Mouse (Mus musculus): ENCODE results near the gene Rhbdf1. TPM values are rescaled to one million over a fixed set of nuclear protein-coding genes. Genes with fewer than 3 reads are reported as not detected.

Rhbdf1 gene
- polyA plus RNA-seq, 1 experiment from 2014 or later = 21.0 TPM

GRCm38 (mm10) chr11:32194626-32195025 is 27.5 kb downstream of the Rhbdf1 start:
- Histone ChIP-seq H3K4me1 (replicated peaks; ENCODE audit: control insufficient read depth, insufficient read depth, low read length) (no peaks in the 10 kb centered on the region), H3K27ac (ENCODE audit: low read depth, low read length) (no peak overlapping the region), H3K4me3 (ENCODE audit: low read depth, low read length) (no peak overlapping the region), H3K9me3 (ENCODE audit: control insufficient read depth, low read length) (no peaks in the 10 kb centered on the region), H3K36me3 (ENCODE audit: control insufficient read depth, insufficient read depth, low read length) (no peaks in the 10 kb centered on the region), H3K4me2 (replicated peaks; ENCODE audit: low read depth, low read length) (no peak overlapping the region), H3K27me3 (ENCODE audit: control insufficient read depth, insufficient read depth, low read length) (no peaks in the 10 kb centered on the region), H3K9ac (ENCODE audit: low read depth, low read length) (no peak overlapping the region)
- no peak for DNase-seq (ENCODE audit: low spot score)
- WGBS = 85% methylated on average over 5 of the region's 5 CpGs
- ATAC-seq (ENCODE audit: low FRiP score) = no peak

DNA sequence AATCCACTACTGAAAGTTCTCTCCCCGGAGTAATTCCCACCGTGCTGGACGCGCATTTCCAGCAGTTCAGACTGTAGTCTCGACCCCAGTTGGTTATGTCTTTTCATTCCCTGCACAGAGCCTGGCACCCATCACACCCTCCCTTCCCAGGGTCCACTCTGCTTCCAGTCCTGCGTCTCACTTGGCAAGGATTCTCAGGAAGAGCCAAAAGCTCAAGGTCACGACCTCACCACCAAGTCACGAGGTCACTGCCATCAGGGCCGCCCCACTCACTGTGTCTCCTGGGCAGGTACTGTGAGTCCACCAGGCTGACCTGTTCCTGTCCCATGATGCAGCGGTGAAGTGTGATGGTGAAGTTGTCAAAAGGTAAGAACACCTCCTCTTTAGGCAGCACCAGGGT is 28.0 kb downstream of the Rhbdf1 start:
- Histone ChIP-seq H3K27ac (ENCODE audit: low read depth, low read length) (no peak overlapping the region), H3K4me2 (replicated peaks; ENCODE audit: low read depth, low read length) (no peak overlapping the region), H3K9ac (ENCODE audit: low read depth, low read length) (no peak overlapping the region), H3K27me3 (ENCODE audit: control insufficient read depth, insufficient read depth, low read length) (no peaks in the 10 kb centered on the region), H3K9me3 (ENCODE audit: control insufficient read depth, low read length) (no peaks in the 10 kb centered on the region), H3K36me3 (ENCODE audit: control insufficient read depth, insufficient read depth, low read length) (no peaks in the 10 kb centered on the region), H3K4me3 (ENCODE audit: low read depth, low read length) (no peak overlapping the region), H3K4me1 (replicated peaks; ENCODE audit: control insufficient read depth, insufficient read depth, low read length) (no peaks in the 10 kb centered on the region)
- ATAC-seq (ENCODE audit: low FRiP score) = no peak
- no peak for DNase-seq (ENCODE audit: low spot score)
- WGBS = 81% methylated on average over 10 of the region's 10 CpGs

DNA sequence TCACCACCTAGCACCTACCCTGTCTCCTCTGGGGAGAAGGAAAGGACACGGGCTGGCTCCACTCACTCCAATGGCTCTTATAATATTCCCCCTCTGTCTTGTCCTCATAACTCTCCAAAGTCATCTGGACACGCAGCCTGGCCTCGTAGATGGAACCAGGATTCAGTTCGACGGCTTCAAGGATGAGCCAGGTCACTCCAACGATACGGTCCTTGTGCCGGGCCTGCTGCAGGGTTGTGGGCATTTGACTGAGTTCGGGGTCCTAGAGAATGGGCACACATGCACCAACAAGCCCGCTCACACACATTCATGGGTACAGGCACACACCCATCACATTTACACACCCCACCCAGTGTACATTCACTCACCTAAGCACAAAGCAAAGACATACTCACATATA is 28.9 kb downstream of the Rhbdf1 start:
- ATAC-seq (ENCODE audit: low FRiP score) = no peak

GRCm38 (mm10) chr11:32190603-32191110 is 31.4 kb downstream of the Rhbdf1 start:
- WGBS = 77% methylated on average over 13 of the region's 13 CpGs
- no peak for ATAC-seq (ENCODE audit: low FRiP score)
- no peaks in the 10 kb centered on the region for H3K4me1 ChIP-seq (replicated peaks; ENCODE audit: control insufficient read depth, insufficient read depth, low read length)
- no peak overlapping the region for H3K9ac ChIP-seq (ENCODE audit: low read depth, low read length)
- H3K36me3 ChIP-seq (ENCODE audit: control insufficient read depth, insufficient read depth, low read length) = no peaks in the 10 kb centered on the region
- no peaks in the 10 kb centered on the region for H3K27me3 ChIP-seq (ENCODE audit: control insufficient read depth, insufficient read depth, low read length)
- H3K4me3 ChIP-seq (ENCODE audit: low read depth, low read length) = no peak overlapping the region
- H3K27ac ChIP-seq (ENCODE audit: low read depth, low read length) = no peak overlapping the region
- no peak overlapping the region for H3K4me2 ChIP-seq (replicated peaks; ENCODE audit: low read depth, low read length)
- H3K9me3 ChIP-seq (ENCODE audit: control insufficient read depth, low read length) = no peaks in the 10 kb centered on the region
- DNase-seq (ENCODE audit: low spot score) = no peak

More for the DNA sequence above, 28.9 kb downstream of the Rhbdf1 start:
- no peak overlapping the region for H3K4me2 ChIP-seq (replicated peaks; ENCODE audit: low read depth, low read length)
- no peaks in the 10 kb centered on the region for H3K27me3 ChIP-seq (ENCODE audit: control insufficient read depth, insufficient read depth, low read length)
- WGBS = 92% methylated on average over 10 of the region's 10 CpGs
- H3K4me3 ChIP-seq (ENCODE audit: low read depth, low read length) = no peak overlapping the region
- no peak overlapping the region for H3K27ac ChIP-seq (ENCODE audit: low read depth, low read length)
- DNase-seq (ENCODE audit: low spot score) = no peak
- H3K9me3 ChIP-seq (ENCODE audit: control insufficient read depth, low read length) = no peaks in the 10 kb centered on the region
- H3K4me1 ChIP-seq (replicated peaks; ENCODE audit: control insufficient read depth, insufficient read depth, low read length) = no peaks in the 10 kb centered on the region
- no peaks in the 10 kb centered on the region for H3K36me3 ChIP-seq (ENCODE audit: control insufficient read depth, insufficient read depth, low read length)
- H3K9ac ChIP-seq (ENCODE audit: low read depth, low read length) = no peak overlapping the region

GRCm38 (mm10) chr11:32190119-32190518 is 32.0 kb downstream of the Rhbdf1 start:
- ATAC-seq (ENCODE audit: low FRiP score) = no peak
- 84% methylated on average over 9 of the region's 9 CpGs for WGBS
- DNase-seq (ENCODE audit: low spot score) = no peak

GRCm38 (mm10) chr11:32189434-32189833 is 32.7 kb downstream of the Rhbdf1 start:
- H3K4me2 ChIP-seq (replicated peaks; ENCODE audit: low read depth, low read length) = no peak overlapping the region
- H3K4me1 ChIP-seq (replicated peaks; ENCODE audit: control insufficient read depth, insufficient read depth, low read length) = no peaks in the 10 kb centered on the region
- 63% methylated on average over 5 of the region's 5 CpGs for WGBS
- no peaks in the 10 kb centered on the region for H3K36me3 ChIP-seq (ENCODE audit: control insufficient read depth, insufficient read depth, low read length)
- H3K9me3 ChIP-seq (ENCODE audit: control insufficient read depth, low read length) = no peaks in the 10 kb centered on the region
- H3K9ac ChIP-seq (ENCODE audit: low read depth, low read length) = no peak overlapping the region
- H3K4me3 ChIP-seq (ENCODE audit: low read depth, low read length) = no peak overlapping the region
- no peaks in the 10 kb centered on the region for H3K27me3 ChIP-seq (ENCODE audit: control insufficient read depth, insufficient read depth, low read length)
- no peak for ATAC-seq (ENCODE audit: low FRiP score)
- no peak overlapping the region for H3K27ac ChIP-seq (ENCODE audit: low read depth, low read length)
- no peak for DNase-seq (ENCODE audit: low spot score)

More at GRCm38 (mm10) chr11:32190119-32190518, 32.0 kb downstream of the Rhbdf1 start:
- H3K27me3 ChIP-seq (ENCODE audit: control insufficient read depth, insufficient read depth, low read length) = no peaks in the 10 kb centered on the region
- no peaks in the 10 kb centered on the region for H3K4me1 ChIP-seq (replicated peaks; ENCODE audit: control insufficient read depth, insufficient read depth, low read length)
- H3K4me2 ChIP-seq (replicated peaks; ENCODE audit: low read depth, low read length) = no peak overlapping the region
- H3K9me3 ChIP-seq (ENCODE audit: control insufficient read depth, low read length) = no peaks in the 10 kb centered on the region
- no peak overlapping the region for H3K27ac ChIP-seq (ENCODE audit: low read depth, low read length)
- H3K9ac ChIP-seq (ENCODE audit: low read depth, low read length) = no peak overlapping the region
- H3K4me3 ChIP-seq (ENCODE audit: low read depth, low read length) = no peak overlapping the region
- no peaks in the 10 kb centered on the region for H3K36me3 ChIP-seq (ENCODE audit: control insufficient read depth, insufficient read depth, low read length)

DNA sequence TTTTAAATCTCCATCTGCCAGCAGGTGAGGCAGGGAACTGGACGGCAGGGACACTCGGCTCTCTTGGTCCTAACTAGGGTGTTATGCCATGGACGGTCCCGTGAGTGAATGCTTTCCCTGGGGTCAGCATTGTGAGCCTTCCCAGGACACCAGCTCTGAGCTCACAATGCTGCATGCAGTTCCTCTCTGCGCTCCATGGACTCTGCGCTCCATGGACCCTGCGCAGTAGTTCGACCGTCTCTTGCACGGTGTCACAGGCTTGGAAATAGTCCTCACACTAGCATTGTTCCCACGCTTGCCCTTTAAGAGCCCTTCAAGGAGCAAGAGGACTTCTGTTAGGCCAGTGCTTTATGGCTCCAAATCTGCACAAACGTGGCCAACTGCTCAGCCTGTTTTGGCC is 33.2 kb downstream of the Rhbdf1 start:
- Histone ChIP-seq H3K4me3 (ENCODE audit: low read depth, low read length) (no peak overlapping the region), H3K27ac (ENCODE audit: low read depth, low read length) (no peak overlapping the region), H3K36me3 (ENCODE audit: control insufficient read depth, insufficient read depth, low read length) (no peaks in the 10 kb centered on the region), H3K4me1 (replicated peaks; ENCODE audit: control insufficient read depth, insufficient read depth, low read length) (no peaks in the 10 kb centered on the region), H3K9me3 (ENCODE audit: control insufficient read depth, low read length) (no peaks in the 10 kb centered on the region), H3K9ac (ENCODE audit: low read depth, low read length) (no peak overlapping the region), H3K4me2 (replicated peaks; ENCODE audit: low read depth, low read length) (no peak overlapping the region), H3K27me3 (ENCODE audit: control insufficient read depth, insufficient read depth, low read length) (no peaks in the 10 kb centered on the region)
- 83% methylated on average over 12 of the region's 12 CpGs for WGBS
- no peak for ATAC-seq (ENCODE audit: low FRiP score)
- DNase-seq (ENCODE audit: low spot score) = no peak

GRCm38 (mm10) chr11:32187256-32187655 is 34.8 kb downstream of the Rhbdf1 start:
- Histone ChIP-seq H3K9me3 (ENCODE audit: control insufficient read depth, low read length) (no peaks in the 10 kb centered on the region), H3K4me3 (ENCODE audit: low read depth, low read length) (no peak overlapping the region), H3K4me2 (replicated peaks; ENCODE audit: low read depth, low read length) (no peak overlapping the region), H3K36me3 (ENCODE audit: control insufficient read depth, insufficient read depth, low read length) (no peaks in the 10 kb centered on the region), H3K27ac (ENCODE audit: low read depth, low read length) (no peak overlapping the region), H3K27me3 (ENCODE audit: control insufficient read depth, insufficient read depth, low read length) (no peaks in the 10 kb centered on the region), H3K4me1 (replicated peaks; ENCODE audit: control insufficient read depth, insufficient read depth, low read length) (no peaks in the 10 kb centered on the region), H3K9ac (ENCODE audit: low read depth, low read length) (no peak overlapping the region)
- DNase-seq (ENCODE audit: low spot score) (no peak), ATAC-seq (ENCODE audit: low FRiP score) (no peak)
- 90% methylated on average over 4 of the region's 4 CpGs for WGBS

DNA sequence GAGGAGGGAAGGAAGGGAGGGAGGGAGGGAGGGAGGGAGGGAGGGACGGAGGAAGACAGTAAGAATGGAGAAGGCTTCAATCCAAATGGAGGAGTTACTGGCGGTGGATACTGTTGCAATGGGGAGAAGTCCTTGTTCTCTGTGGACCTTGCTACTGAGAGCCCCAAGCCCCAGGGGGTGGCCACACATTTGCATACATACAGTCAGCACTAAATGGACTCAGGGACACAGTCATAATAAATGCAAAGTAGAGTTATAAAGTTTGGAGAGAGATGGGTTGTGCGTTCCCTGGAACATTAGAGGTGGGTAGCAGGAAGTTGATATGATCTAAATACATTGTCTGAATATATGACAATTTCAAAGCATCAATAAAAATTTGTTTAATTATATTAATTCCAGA is 36.1 kb downstream of the Rhbdf1 start:
- no peak for ATAC-seq (ENCODE audit: low FRiP score)
- no peak overlapping the region for H3K4me2 ChIP-seq (replicated peaks; ENCODE audit: low read depth, low read length)
- H3K4me3 ChIP-seq (ENCODE audit: low read depth, low read length) = no peak overlapping the region
- no peaks in the 10 kb centered on the region for H3K27me3 ChIP-seq (ENCODE audit: control insufficient read depth, insufficient read depth, low read length)
- no peak for DNase-seq (ENCODE audit: low spot score)
- no peaks in the 10 kb centered on the region for H3K36me3 ChIP-seq (ENCODE audit: control insufficient read depth, insufficient read depth, low read length)
- 78% methylated on average over 3 of the region's 3 CpGs for WGBS
- no peaks in the 10 kb centered on the region for H3K9me3 ChIP-seq (ENCODE audit: control insufficient read depth, low read length)
- no peak overlapping the region for H3K9ac ChIP-seq (ENCODE audit: low read depth, low read length)
- no peak overlapping the region for H3K27ac ChIP-seq (ENCODE audit: low read depth, low read length)
- no peaks in the 10 kb centered on the region for H3K4me1 ChIP-seq (replicated peaks; ENCODE audit: control insufficient read depth, insufficient read depth, low read length)
